Mouse (Mus musculus) CH12.LX (cell line): ENCODE data around the gene Plcl2. TPM values are rescaled to one million over a fixed set of nuclear protein-coding genes. Genes with fewer than 3 reads are reported as not detected.

ENCODE experiments used
- DNase-seq: peaks from one replicate; pipeline ENCODE4 v3.0.0-alpha.2; 2013; ENCODE audit errors: extremely low read depth
- H3K27ac ChIP-seq: 2 replicates; pipeline ENCODE4 v1.5.1; 2012; ENCODE audit warnings: low read depth, mild to moderate bottlenecking, control low read depth, moderate library complexity; ENCODE audit not compliant: insufficient read depth
- H3K27me3 ChIP-seq: replicated peaks from 2 replicates; pipeline ENCODE3; 2012; ENCODE audit warnings: inconsistent platforms
- H3K36me3 ChIP-seq, 2 experiments: replicated peaks in 1 of 2; 2 replicates each; pipeline versions ENCODE3 to v1.6.1; 2012; ENCODE audit warnings: inconsistent platforms in 1 of 2, low read length in 1 of 2, mild to moderate bottlenecking in 1 of 2, mixed read lengths in 1 of 2, moderate library complexity in 1 of 2; ENCODE audit not compliant: control insufficient read depth in 1 of 2, insufficient read depth in 1 of 2
- H3K4me1 ChIP-seq, 2 experiments: 2 replicates each; pipeline ENCODE4 v1.6.1; 2012; ENCODE audit warnings: inconsistent platforms in 1 of 2, moderate library complexity in 1 of 2; ENCODE audit not compliant: insufficient read depth in 2 of 2, control insufficient read depth in 1 of 2
- H3K4me2 ChIP-seq: 2 replicates; pipeline ENCODE4 v1.6.1; 2012; ENCODE audit warnings: low read depth, mild to moderate bottlenecking, control low read depth; ENCODE audit not compliant: poor library complexity, insufficient read depth, severe bottlenecking
- H3K4me3 ChIP-seq, 3 experiments: fragments of 150-350 bp in 1 of 3; sonication (generic) in 1 of 3; replicated peaks in 1 of 3; 2 replicates each; pipeline versions ENCODE3 to v1.5.1; 2011 to 2012; ENCODE audit warnings: low read depth in 2 of 3, low read length in 2 of 3, mild to moderate bottlenecking in 2 of 3, moderate library complexity in 2 of 3, control low read depth in 1 of 3, improper control_type of control experiment in 1 of 3, inconsistent platforms in 1 of 3, mixed read lengths in 1 of 3; ENCODE audit not compliant: poor library complexity in 1 of 3
- H3K79me2 ChIP-seq: replicated peaks from 2 replicates; pipeline ENCODE4 v1.6.1; 2012; ENCODE audit warnings: mild to moderate bottlenecking, moderate library complexity; ENCODE audit not compliant: control insufficient read depth, poor library complexity, insufficient read depth, severe bottlenecking; ENCODE audit errors: extremely low read depth
- H3K9ac ChIP-seq: 2 replicates; pipeline ENCODE4 v1.6.1; 2012; ENCODE audit warnings: low read depth, mild to moderate bottlenecking, control low read depth, moderate library complexity; ENCODE audit not compliant: insufficient read depth
- H3K9me3 ChIP-seq: replicated peaks from 2 replicates; pipeline ENCODE3; 2012; ENCODE audit warnings: low read length, inconsistent platforms, mixed read lengths
- CHD2 ChIP-seq: IDR thresholded peaks from 2 replicates; pipeline ENCODE4 v1.6.1; 2011; ENCODE audit warnings: low read length, improper control_type of control experiment
- CTCF ChIP-seq, 2 experiments: IDR thresholded peaks in 1 of 2; conservative IDR thresholded peaks in 1 of 2; 2 replicates each; pipeline ENCODE4 v1.5.1; 2011 to 2012; ENCODE audit warnings: low read depth in 2 of 2, low read length in 2 of 2, improper control_type of control experiment in 1 of 2, inconsistent platforms in 1 of 2, mild to moderate bottlenecking in 1 of 2, moderate library complexity in 1 of 2
- ELF1 ChIP-seq: IDR thresholded peaks from 2 replicates; pipeline ENCODE4 v1.6.1; 2014; ENCODE audit warnings: low read depth, mild to moderate bottlenecking, inconsistent platforms, low read length, improper control_type of control experiment
- ETS1 ChIP-seq: conservative IDR thresholded peaks from 2 replicates; pipeline ENCODE4 v1.6.1; 2012; ENCODE audit warnings: low read depth, mild to moderate bottlenecking, inconsistent platforms, low read length, improper control_type of control experiment, moderate library complexity
- HCFC1 ChIP-seq: IDR thresholded peaks from 2 replicates; pipeline ENCODE4 v1.6.1; 2012; ENCODE audit warnings: low read depth, mild to moderate bottlenecking, inconsistent platforms, low read length, improper control_type of control experiment
- IRF4 ChIP-seq: IDR thresholded peaks from 2 replicates; pipeline ENCODE4 v1.6.1; 2014; ENCODE audit warnings: low read depth, mild to moderate bottlenecking, inconsistent platforms, low read length, improper control_type of control experiment
- JUN ChIP-seq: IDR thresholded peaks from 2 replicates; pipeline ENCODE4 v1.6.1; 2011; ENCODE audit warnings: low read depth, mild to moderate bottlenecking, low read length, improper control_type of control experiment, moderate library complexity; ENCODE audit not compliant: insufficient read depth
- MAX ChIP-seq: IDR thresholded peaks from 2 replicates; pipeline ENCODE4 v1.6.1; 2011; ENCODE audit warnings: low read length, improper control_type of control experiment
- MAZ ChIP-seq: IDR thresholded peaks from 2 replicates; pipeline ENCODE4 v1.6.1; 2012; ENCODE audit warnings: low read depth, mild to moderate bottlenecking, inconsistent platforms, low read length, improper control_type of control experiment, moderate library complexity
- MYC ChIP-seq: IDR thresholded peaks from 2 replicates; pipeline ENCODE4 v1.6.1; 2011; ENCODE audit warnings: low read depth, mild to moderate bottlenecking, improper control_type of control experiment, low read length
- NELFE ChIP-seq: IDR thresholded peaks from 2 replicates; pipeline ENCODE4 v1.6.1; 2011; ENCODE audit warnings: low read depth, low read length, improper control_type of control experiment
- POLR2AphosphoS2 ChIP-seq: IDR thresholded peaks from 2 replicates; pipeline ENCODE4 v1.6.1; 2011; ENCODE audit warnings: low read depth, low read length, improper control_type of control experiment
- RAD21 ChIP-seq: IDR thresholded peaks from 2 replicates; pipeline ENCODE4 v1.6.1; 2011; ENCODE audit warnings: low read depth, mild to moderate bottlenecking, low read length, improper control_type of control experiment, moderate library complexity
- SMC3 ChIP-seq: IDR thresholded peaks from 2 replicates; pipeline ENCODE4 v1.6.1; 2011; ENCODE audit warnings: low read depth, low read length, improper control_type of control experiment
- UBTF ChIP-seq: IDR thresholded peaks from 2 replicates; pipeline ENCODE4 v1.6.1; 2012; ENCODE audit warnings: low read depth, mild to moderate bottlenecking, inconsistent platforms, low read length, improper control_type of control experiment, moderate library complexity
- USF2 ChIP-seq: conservative IDR thresholded peaks from 2 replicates; pipeline ENCODE4 v1.6.1; 2011; ENCODE audit warnings: low read depth, low read length, improper control_type of control experiment
- ZKSCAN1 ChIP-seq: IDR thresholded peaks from 2 replicates; pipeline ENCODE4 v1.6.1; 2012; ENCODE audit warnings: low read depth, inconsistent platforms, low read length, improper control_type of control experiment, borderline replicate concordance
- ZNF384 ChIP-seq: IDR thresholded peaks from 2 replicates; pipeline ENCODE4 v1.6.1; 2012; ENCODE audit warnings: low read depth, low read length, improper control_type of control experiment, inconsistent platforms
- dilution Hi-C: fragments of 300-500 bp; cut with MboI; formaldehyde crosslinking; loops from 2 replicates; pipeline ENCODE4 v1.14.3; 2020; ENCODE audit warnings: low sequenced_read_pairs; ENCODE audit not compliant: extremely low pct_unique_long_range_greater_than_20kb, extremely low pct_ligation_motif_present
- in situ Hi-C: fragments of 300-500 bp; cut with MboI; formaldehyde crosslinking; loops from 3 replicates; pipeline ENCODE4 v1.14.3; 2019; ENCODE audit warnings: low sequenced_read_pairs, low pct_ligation_motif_present, low pct_unique_long_range_greater_than_20kb, mixed read lengths
- polyA plus RNA-seq: library from polyadenylated mRNA; unstranded; fragments of >175 nt; gene quantifications from 2 replicates; pipeline ENCODE4 v1.2.1, GENCODE M21; 2012; ENCODE audit warnings: low read depth; ENCODE audit not compliant: insufficient read length
- total RNA-seq, 2 experiments: library from RNA; depleted of rRNA; stranded (reverse); fragments of 300-350 nt in 1 of 2; fragments of >200 nt in 1 of 2; gene quantifications; 2 replicates each; pipeline ENCODE4 v1.2.3; 2012 to 2014

Gene Plcl2
- total and polyA plus RNA-seq, 3 experiments, result 9.0 to 16.6 (median 12.7) TPM

GRCm38 (mm10) chr17:50574161-50574560 lies 65.0 kb downstream of the Plcl2 start:
- peaks cover 7 to 22% of the 10 kb centered on the region in 2 experiments for H3K4me1 ChIP-seq
- H3K4me3 ChIP-seq, result no peak overlapping the region
- in situ Hi-C loops, result loop anchor here (10.0 kb wide), 1 partner anchor 59 kb away; no protein-coding TSS in a partner anchor
- no peaks in the 10 kb centered on the region for H3K9me3 ChIP-seq
- H3K9ac ChIP-seq, result no peak overlapping the region
- H3K36me3 ChIP-seq, result peaks cover 0 to 8% of the 10 kb centered on the region in 2 experiments
- TF ChIP-seq JUN (no peak), ETS1 (0 out of 2 replicates have a peak, but pooled peaks have one; percentile 10)
- H3K4me2 ChIP-seq, result no peak overlapping the region
- H3K27me3 ChIP-seq, result no peaks in the 10 kb centered on the region
- H3K79me2 ChIP-seq, result no peaks in the 10 kb centered on the region
- dilution Hi-C loops, result no loop called here
- peak; percentile 11 for DNase-seq
- H3K27ac ChIP-seq, result no peak overlapping the region

GRCm38 (mm10) chr17:50580416-50580815 lies 71.2 kb downstream of the Plcl2 start:
- peaks cover 8% of the 10 kb centered on the region; the same call in 1 of the 2 replicates for H3K79me2 ChIP-seq
- in situ Hi-C loops (no loop called here), dilution Hi-C loops (no loop called here)
- H3K4me3 ChIP-seq, result no peak overlapping the region
- peaks cover 0 to 10% of the 10 kb centered on the region in 2 experiments for H3K36me3 ChIP-seq
- DNase-seq, result peak; percentile 2
- H3K4me2 ChIP-seq, result 0 out of 2 replicates have a peak overlapping the region, but pooled peaks have one; percentile 63
- peaks cover 0 to 12% of the 10 kb centered on the region in 2 experiments; a peak in 1 of 4 replicates for H3K4me1 ChIP-seq
- H3K9ac ChIP-seq, result no peak overlapping the region
- no peaks in the 10 kb centered on the region for H3K9me3 ChIP-seq
- H3K27ac ChIP-seq, result no peak overlapping the region
- no peaks in the 10 kb centered on the region for H3K27me3 ChIP-seq
- TF ChIP-seq RAD21, result peak; percentile 14
- peak; percentile 85 for TF ChIP-seq ZNF384
- TF ChIP-seq MYC, result no peak

GRCm38 (mm10) chr17:50586834-50587233 lies 77.6 kb downstream of the Plcl2 start:
- Histone ChIP-seq H3K79me2 (peaks cover 2% of the 10 kb centered on the region; the same call in 1 of the 2 replicates), H3K9ac (no peak overlapping the region), H3K4me3 (no peak overlapping the region), H3K9me3 (no peaks in the 10 kb centered on the region), H3K27ac (no peak overlapping the region), H3K36me3 (peaks cover 0 to 2% of the 10 kb centered on the region in 2 experiments), H3K4me1 (peaks cover 0 to 7% of the 10 kb centered on the region in 2 experiments; a peak in 2 of 4 replicates), H3K4me2 (no peak overlapping the region), H3K27me3 (no peaks in the 10 kb centered on the region)
- dilution Hi-C loops (no loop called here), in situ Hi-C loops (no loop called here)
- no peak for DNase-seq
- TF ChIP-seq ZKSCAN1 (no peak), IRF4 (no peak), POLR2AphosphoS2 (no peak), HCFC1 (no peak), NELFE (no peak), ELF1 (no peak), UBTF (no peak), CTCF (conservative IDR thresholded peaks at IDR 0.05 in 1 of 2, IDR thresholded peaks at IDR 0.05 in 1 of 2; ENCODE audit: low read depth in 2 of 2, low read length in 2 of 2) (no peak), CHD2 (no peak), SMC3 (no peak), MAZ (no peak), MAX (no peak), USF2 (no peak)
